Mouse (Mus musculus) midbrain, embryonic 11.5 days (tissue): ENCODE data around the gene Nup188. TPM values are rescaled to one million over a fixed set of nuclear protein-coding genes. Genes with fewer than 3 reads are reported as not detected.
A peak's percentile ranks its signal among the peaks of the same experiment; 100 is the strongest.

Source experiments
- ATAC-seq: fragments of 200-750 bp; cut with Nextera tagmentation; 2 replicates; pipeline ENCODE4 v1.8.0; 2017; ENCODE audit warnings: moderate TSS enrichment, moderate library complexity; ENCODE audit not compliant: low FRiP score
- DNase-seq: peaks from one replicate; pipeline ENCODE4 v3.0.0; 2015; ENCODE audit warnings: low spot score; ENCODE audit errors: missing footprints
- H3K27ac ChIP-seq: fragments of 300-500 bp; sonication (generic); 2 replicates; pipeline ENCODE4 v1.5.1; 2014; ENCODE audit warnings: low read depth, low read length
- H3K27me3 ChIP-seq: fragments of 300-500 bp; sonication (generic); 2 replicates; pipeline ENCODE4 v1.6.1; 2014; ENCODE audit warnings: mild to moderate bottlenecking, low read length, moderate library complexity, mixed read lengths; ENCODE audit not compliant: control insufficient read depth, insufficient read depth
- H3K36me3 ChIP-seq: fragments of 300-500 bp; sonication (generic); 2 replicates; pipeline ENCODE4 v1.6.1; 2014; ENCODE audit warnings: mild to moderate bottlenecking, low read length, moderate library complexity, mixed read lengths; ENCODE audit not compliant: control insufficient read depth, insufficient read depth
- H3K4me1 ChIP-seq: fragments of 300-500 bp; sonication (generic); 2 replicates; pipeline ENCODE4 v1.6.1; 2014; ENCODE audit warnings: low read length; ENCODE audit not compliant: control insufficient read depth, insufficient read depth
- H3K4me2 ChIP-seq: fragments of 300-500 bp; sonication (generic); 2 replicates; pipeline ENCODE4 v1.6.1; 2014; ENCODE audit warnings: mild to moderate bottlenecking, moderate library complexity
- H3K4me3 ChIP-seq: fragments of 300-500 bp; sonication (generic); 2 replicates; pipeline ENCODE4 v1.5.1; 2014; ENCODE audit warnings: low read depth, low read length
- H3K9ac ChIP-seq: fragments of 300-500 bp; sonication (generic); 2 replicates; pipeline ENCODE4 v1.6.1; 2014; ENCODE audit warnings: low read length
- H3K9me3 ChIP-seq: fragments of 300-500 bp; sonication (generic); 2 replicates; pipeline ENCODE4 v1.6.1; 2016; ENCODE audit warnings: low read length; ENCODE audit not compliant: control insufficient read depth
- WGBS: fragments of 180-500 bp; shearing (Covaris S2); extraction: QIAGEN DNeasy Blood & Tissue Kit; methylation state at CpG from one replicate; pipeline ENCODE4 v1.1.7; 2014; 5-methylcytosine and 5-hydroxymethylcytosine counted together
- polyA plus RNA-seq: library from polyadenylated mRNA; unstranded; fragments of >200 nt; fragmentation: Nextera tagmentation; extraction: Ambion mirVana; gene quantifications from 2 replicates; pipeline ENCODE4 v1.2.1, GENCODE M21; 2014

The Nup188 gene
- polyA plus RNA-seq, 1 experiment from 2014 or later: 53.7 TPM

DNA sequence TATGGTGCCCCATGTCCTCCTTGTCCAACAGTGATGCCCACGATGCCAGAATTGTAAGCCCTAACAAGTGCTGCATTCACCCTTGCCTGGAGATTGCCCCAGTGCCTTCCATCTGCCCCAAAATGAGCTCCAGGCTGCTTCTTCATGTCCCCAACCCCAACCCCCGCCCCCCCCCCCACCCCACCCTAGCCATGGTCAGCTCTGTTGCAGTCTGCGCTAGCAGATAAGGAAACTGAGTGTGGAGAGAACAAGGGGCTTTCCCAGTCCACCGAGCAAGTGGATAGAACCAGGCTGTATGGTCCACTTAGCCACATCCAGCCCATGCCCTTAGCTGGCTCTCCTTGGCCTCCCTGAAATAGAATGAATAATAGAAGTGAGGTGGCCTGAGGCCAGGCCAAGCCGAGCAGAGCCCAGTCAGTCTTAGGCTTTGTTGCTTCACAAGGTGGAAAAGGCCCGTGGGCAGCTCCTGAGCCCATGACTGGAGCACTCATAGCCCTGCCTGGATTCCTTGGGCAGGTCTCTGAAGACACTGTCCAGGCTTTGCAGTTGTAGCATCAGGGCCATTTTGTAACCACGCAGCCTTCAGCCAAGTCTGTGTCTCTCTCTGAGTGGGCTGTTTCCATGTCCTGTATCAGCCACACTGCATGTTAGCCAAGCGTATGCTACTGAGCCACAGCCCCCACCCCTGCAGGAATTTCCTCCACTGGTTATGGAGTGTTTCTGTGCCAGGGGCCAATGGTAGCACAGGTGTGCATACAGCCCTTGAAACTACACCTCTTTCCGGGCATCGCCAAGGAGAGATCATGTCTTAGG, 94.6 kb downstream of the Nup188 start:
- Histone ChIP-seq H3K4me1 (no peaks in the 10 kb centered on the region), H3K36me3 (peaks cover 13% of the 10 kb centered on the region), H3K9ac (no peak overlapping the region), H3K4me3 (no peak overlapping the region), H3K9me3 (no peaks in the 10 kb centered on the region), H3K27me3 (no peaks in the 10 kb centered on the region), H3K4me2 (no peak overlapping the region), H3K27ac (no peak overlapping the region)
- no peak for DNase-seq
- no peak for ATAC-seq
- WGBS: 89% methylated on average over 10 of the region's 10 CpGs

DNA sequence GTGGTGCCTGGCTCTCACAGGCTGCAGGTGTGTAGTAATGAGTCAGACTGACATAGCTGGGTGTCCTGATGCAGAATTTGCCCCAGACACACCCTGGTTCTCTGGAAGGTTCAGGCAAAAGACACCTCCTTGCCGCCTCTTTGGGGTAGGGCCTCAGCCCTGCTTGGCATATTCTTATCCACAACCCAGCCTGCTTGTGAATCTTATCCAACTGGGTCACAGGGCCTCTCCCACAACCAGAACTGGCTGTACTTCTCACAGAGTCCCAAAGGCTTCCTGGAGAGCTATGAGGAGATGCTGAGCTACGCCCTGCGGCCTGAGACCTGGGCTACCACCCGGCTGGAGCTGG, 95.2 kb downstream of the Nup188 start:
- no peak overlapping the region for H3K4me2 ChIP-seq

DNA sequence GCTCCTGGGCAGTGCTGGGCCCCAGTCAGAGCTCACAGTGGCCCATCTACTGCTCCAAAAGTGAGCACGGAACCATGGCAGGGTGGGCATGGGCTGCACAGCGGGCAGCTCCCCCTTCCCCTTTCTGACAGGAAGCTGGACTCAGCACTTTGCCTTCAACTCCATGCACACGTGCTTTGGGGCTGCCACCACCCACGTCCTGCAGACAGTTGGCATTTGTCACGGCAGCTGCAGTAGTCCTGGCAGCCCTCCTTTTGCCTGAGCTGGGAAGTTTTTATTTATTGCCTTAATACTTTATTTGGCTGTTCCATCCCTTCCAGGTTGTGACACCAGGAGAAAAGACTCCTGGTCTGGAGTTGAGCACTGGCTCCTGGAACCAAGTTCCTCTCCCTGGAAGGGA, 98.6 kb downstream of the Nup188 start:
- Histone ChIP-seq H3K27ac (no peak overlapping the region), H3K27me3 (no peaks in the 10 kb centered on the region), H3K4me2 (no peak overlapping the region), H3K36me3 (peaks cover 7% of the 10 kb centered on the region), H3K9me3 (no peaks in the 10 kb centered on the region), H3K4me1 (no peaks in the 10 kb centered on the region), H3K9ac (no peak overlapping the region), H3K4me3 (no peak overlapping the region)
- ATAC-seq (no peak), DNase-seq (no peak)
- WGBS: 86% methylated on average over 5 of the region's 5 CpGs

More for the DNA sequence above, 95.2 kb downstream of the Nup188 start:
- Histone ChIP-seq H3K4me3 (no peak overlapping the region), H3K27ac (no peak overlapping the region), H3K9ac (no peak overlapping the region), H3K27me3 (no peaks in the 10 kb centered on the region), H3K9me3 (no peaks in the 10 kb centered on the region), H3K4me1 (no peaks in the 10 kb centered on the region), H3K36me3 (peaks cover 13% of the 10 kb centered on the region)
- ATAC-seq (no peak), DNase-seq (no peak)
- WGBS: 90% methylated on average over 4 of the region's 4 CpGs

DNA sequence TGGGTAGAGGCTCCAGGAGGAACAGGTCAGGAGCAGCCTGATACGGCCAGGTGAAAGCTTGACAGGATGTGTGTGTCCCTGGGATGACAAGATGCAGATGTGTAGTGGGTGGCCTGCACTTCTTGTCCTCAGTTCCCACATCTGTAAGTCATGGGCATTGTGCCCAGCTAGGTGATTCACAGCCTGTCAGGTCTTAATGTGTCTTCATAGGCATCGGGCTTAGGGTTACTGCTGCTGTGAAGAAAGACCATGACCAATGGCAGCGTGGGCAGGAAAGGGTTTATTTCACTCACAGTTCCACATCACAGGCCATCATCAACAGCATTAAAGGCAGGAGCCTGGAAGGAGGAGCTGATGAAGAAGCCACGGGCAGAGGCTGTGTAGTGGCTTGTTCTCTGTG, 99.4 kb downstream of the Nup188 start:
- no peak overlapping the region for H3K4me2 ChIP-seq
- H3K4me1 ChIP-seq: no peaks in the 10 kb centered on the region
- WGBS: 82% methylated on average over 4 of the region's 4 CpGs
- H3K27me3 ChIP-seq: no peaks in the 10 kb centered on the region
- ATAC-seq: no peak
- no peak overlapping the region for H3K27ac ChIP-seq
- no peak for DNase-seq
- H3K9me3 ChIP-seq: no peaks in the 10 kb centered on the region
- H3K4me3 ChIP-seq: no peak overlapping the region
- no peak overlapping the region for H3K9ac ChIP-seq
- H3K36me3 ChIP-seq: peaks cover 7% of the 10 kb centered on the region

DNA sequence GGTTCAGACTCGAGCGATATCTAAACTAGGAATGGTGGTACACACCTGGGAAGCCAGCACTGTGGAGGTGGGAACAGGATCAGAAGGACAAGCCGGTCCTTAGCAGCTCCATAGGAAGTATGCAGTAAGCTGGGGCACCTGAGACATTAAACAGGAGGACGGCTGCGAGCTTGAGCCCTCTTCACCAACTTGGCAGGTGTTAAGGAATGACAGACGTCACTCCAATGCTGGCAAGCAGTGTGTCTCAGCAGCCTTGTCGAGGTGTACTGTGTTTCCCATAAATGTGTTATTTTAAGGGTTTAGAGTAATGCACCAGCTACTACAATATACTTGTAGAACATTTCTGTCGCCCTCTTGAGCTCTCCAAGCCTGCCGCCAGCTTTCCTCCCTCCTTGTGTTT, 100.7 kb downstream of the Nup188 start:
- Histone ChIP-seq H3K36me3 (peaks cover 2% of the 10 kb centered on the region), H3K4me2 (no peak overlapping the region), H3K9me3 (no peaks in the 10 kb centered on the region), H3K27ac (no peak overlapping the region), H3K27me3 (no peaks in the 10 kb centered on the region), H3K4me3 (no peak overlapping the region), H3K9ac (no peak overlapping the region), H3K4me1 (0 out of 2 replicates have a peak, but pooled peaks cover 3% of the 10 kb centered on the region)
- DNase-seq (no peak), ATAC-seq (no peak)
- 87% methylated on average over 9 of the region's 9 CpGs for WGBS

DNA sequence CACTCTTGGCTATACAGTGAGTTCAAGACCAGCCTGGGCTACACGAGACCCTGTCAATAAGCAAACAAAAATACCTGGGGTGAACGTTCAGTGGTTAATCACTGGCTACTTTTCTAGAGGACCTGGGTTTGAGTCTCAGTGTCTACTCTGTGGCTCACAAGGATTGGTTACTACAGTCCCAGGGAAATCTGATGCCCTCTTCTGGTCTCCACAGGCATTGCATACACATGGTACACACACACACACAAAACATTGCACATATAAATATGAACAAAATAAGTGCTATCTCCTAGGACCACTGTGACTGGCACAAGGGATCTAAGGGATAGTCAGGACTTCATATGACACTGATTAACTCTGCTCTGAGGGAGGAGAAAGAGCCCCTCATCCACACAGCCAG, 102.8 kb downstream of the Nup188 start:
- no peak overlapping the region for H3K9ac ChIP-seq
- ATAC-seq: no peak
- WGBS: 87% methylated on average over 2 of the region's 2 CpGs

DNA sequence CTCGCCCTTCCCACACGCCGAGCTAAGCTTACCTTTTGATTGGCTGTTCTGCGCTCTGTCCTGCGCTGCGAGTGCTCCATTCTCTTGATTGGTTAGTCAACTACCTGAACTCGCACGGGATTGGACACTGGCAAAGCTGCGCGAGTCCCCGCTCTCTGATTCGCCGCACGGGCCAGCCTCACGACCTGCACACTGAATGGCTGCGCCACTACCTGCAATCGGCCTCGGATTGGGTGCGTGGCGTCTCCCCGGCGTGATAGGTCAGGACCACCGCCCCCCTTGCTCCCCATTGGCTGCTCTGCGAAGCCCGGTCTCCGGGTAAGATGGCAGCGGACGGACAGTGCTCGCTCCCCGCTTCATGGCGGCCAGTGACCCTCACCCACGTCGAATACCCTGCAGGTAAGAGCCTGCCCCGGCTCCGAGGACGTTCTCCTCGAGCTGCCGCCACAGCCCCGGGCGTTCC, 105.9 kb downstream of the Nup188 start, which contains the start of gene Dolpp1:
Gene Dolpp1, plus strand, starts transcription at position 141 of the 463 bp plus-strand sequence.
- no peaks in the 10 kb centered on the region for H3K27me3 ChIP-seq

More for the DNA sequence above, 102.8 kb downstream of the Nup188 start:
- Histone ChIP-seq H3K4me1 (peaks cover 12% of the 10 kb centered on the region), H3K27ac (no peak overlapping the region), H3K27me3 (no peaks in the 10 kb centered on the region), H3K4me2 (no peak overlapping the region), H3K9me3 (no peaks in the 10 kb centered on the region), H3K4me3 (no peak overlapping the region), H3K36me3 (peaks cover 2% of the 10 kb centered on the region; the same call in 1 of the 2 replicates)
- DNase-seq: no peak

DNA sequence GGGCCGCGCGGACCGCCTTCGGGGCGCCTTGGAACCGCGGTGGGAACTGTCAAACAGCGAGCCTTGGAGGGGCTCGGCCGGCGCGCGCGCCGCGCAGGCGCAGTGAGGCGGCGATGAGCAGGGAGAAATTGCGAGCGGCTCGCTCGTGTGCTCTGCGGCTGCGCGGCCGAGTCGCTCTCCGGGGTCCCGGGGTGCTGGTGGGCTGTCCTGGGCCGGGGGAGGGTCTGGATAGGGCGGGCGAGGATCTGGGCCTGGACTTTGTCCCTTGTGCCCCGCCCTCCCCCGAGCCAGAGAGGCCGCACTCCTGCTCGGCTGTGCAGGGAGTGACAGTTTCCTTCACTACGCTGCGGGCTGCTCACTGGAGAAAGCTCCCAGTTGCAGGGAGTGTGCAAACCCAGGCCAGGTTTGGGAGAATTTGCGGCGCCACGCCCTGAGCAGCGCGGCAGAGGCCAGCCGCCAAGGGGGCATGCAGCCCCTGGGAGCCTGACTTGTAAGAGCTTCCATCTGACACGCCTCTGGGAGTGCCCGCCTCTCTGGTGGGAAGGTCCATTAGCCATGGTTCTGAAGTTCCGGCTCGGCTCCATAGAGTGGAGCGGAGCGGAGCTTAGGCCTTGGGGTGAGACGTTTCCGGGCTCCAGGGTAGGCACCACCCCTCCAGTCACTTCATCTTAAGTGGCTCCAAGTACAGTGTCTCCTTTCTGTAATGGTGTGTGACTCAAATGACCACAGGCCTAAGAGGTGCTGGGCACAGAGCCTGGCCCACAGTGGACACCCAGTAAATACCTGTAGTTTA, 106.6 kb downstream of the Nup188 start:
- Histone ChIP-seq H3K4me2 (peak overlapping the region; percentile 97), H3K27me3 (no peaks in the 10 kb centered on the region), H3K4me3 (peak overlapping the region; percentile 91), H3K9ac (peak overlapping the region; percentile 84), H3K36me3 (peaks cover 4% of the 10 kb centered on the region; the same call in 1 of the 2 replicates), H3K27ac (peak overlapping the region; percentile 74), H3K9me3 (no peaks in the 10 kb centered on the region), H3K4me1 (peaks cover 12% of the 10 kb centered on the region)
- ATAC-seq (peak; percentile 85), DNase-seq (peak; percentile 100)
- WGBS: under 1% methylated on average over 48 of the region's 54 CpGs

More for the DNA sequence above, 105.9 kb downstream of the Nup188 start, which contains the start of gene Dolpp1:
- peak within 1 kb of the TSS; percentile 74 for H3K27ac ChIP-seq
- peaks cover 12% of the 10 kb centered on the region for H3K4me1 ChIP-seq
- H3K4me2 ChIP-seq: peak within 1 kb of the TSS; percentile 97
- ATAC-seq: peak; percentile 98
- 0 out of 2 replicates have a peak, but pooled peaks cover under 1% of the 10 kb centered on the region for H3K36me3 ChIP-seq
- DNase-seq: peak; percentile 98
- WGBS: under 1% methylated on average over 40 of the region's 40 CpGs
- peak within 1 kb of the TSS; percentile 84 for H3K9ac ChIP-seq
- peak within 1 kb of the TSS; percentile 91 for H3K4me3 ChIP-seq
- no peaks in the 10 kb centered on the region for H3K9me3 ChIP-seq

DNA sequence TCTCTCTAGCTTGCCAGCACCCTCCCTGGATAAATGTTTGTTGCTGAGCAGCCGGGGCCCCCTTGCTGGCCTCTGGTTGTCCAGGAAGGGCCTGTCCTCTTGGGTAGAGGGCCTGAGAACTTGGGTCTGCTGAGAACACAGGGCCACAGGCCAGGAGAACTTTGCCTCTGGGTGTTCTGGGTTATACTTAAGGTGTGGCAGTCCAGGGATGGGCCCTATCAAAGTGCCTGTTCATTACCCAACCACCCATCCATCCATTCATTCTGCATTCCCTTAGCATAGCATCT, 107.1 kb downstream of the Nup188 start:
- ATAC-seq (no peak), DNase-seq (no peak)
- no peaks in the 10 kb centered on the region for H3K27me3 ChIP-seq
- H3K9me3 ChIP-seq: no peaks in the 10 kb centered on the region
- peak overlapping the region; percentile 97 for H3K4me2 ChIP-seq
- WGBS: 81% methylated on average over 1 of the region's 1 CpGs
- H3K4me3 ChIP-seq: peak overlapping the region; percentile 91
- H3K36me3 ChIP-seq: peaks cover 4% of the 10 kb centered on the region; the same call in 1 of the 2 replicates
- H3K27ac ChIP-seq: peak overlapping the region; percentile 74; the same call in 1 of the 2 replicates
- peak overlapping the region; percentile 84 for H3K9ac ChIP-seq
- peaks cover 18% of the 10 kb centered on the region for H3K4me1 ChIP-seq
